Mouse (Mus musculus): Measurements from ENCODE around the gene Rell1. TPM values are rescaled to one million over a fixed set of nuclear protein-coding genes. Genes with fewer than 3 reads are reported as not detected.

The Rell1 gene
- polyA plus RNA-seq, 1 experiment from 2014 or later, result 11.2 TPM

- no peak for DNase-seq (ENCODE audit: low spot score)
These were observed 15.2 kb downstream of the Rell1 start for GRCm38 (mm10) chr5:63953401-63954032.

GRCm38 (mm10) chr5:63952039-63952438 is 16.7 kb downstream of the Rell1 start:
- no peak for DNase-seq (ENCODE audit: low spot score)

DNA sequence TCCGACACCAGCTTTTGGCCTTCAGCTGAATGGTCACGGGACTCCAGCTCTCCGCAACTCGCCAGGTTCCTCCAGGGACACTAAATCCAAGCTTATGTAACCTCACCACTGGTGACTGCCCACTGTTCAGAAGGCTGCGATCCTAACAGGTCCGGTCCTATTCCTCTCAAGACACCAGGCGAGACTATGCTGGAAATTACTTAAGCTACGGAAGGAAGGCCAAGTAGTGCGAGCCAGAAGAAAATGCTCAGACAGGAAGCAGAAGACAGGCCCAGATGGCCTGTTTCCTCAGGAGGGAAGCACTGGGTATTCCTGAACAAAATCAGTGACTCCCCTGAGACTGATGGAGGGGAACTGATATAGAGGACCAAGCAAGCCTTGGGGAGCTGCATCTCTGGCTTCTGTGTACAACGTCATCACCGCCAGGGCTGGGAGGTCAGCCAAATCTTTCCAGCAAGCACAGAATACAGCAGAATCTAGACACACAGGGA is 17.2 kb downstream of the Rell1 start:
- DNase-seq (ENCODE audit: low spot score), result no peak

- no peak for DNase-seq (ENCODE audit: low spot score)
These were observed 19.5 kb downstream of the Rell1 start for GRCm38 (mm10) chr5:63949195-63949594.

DNA sequence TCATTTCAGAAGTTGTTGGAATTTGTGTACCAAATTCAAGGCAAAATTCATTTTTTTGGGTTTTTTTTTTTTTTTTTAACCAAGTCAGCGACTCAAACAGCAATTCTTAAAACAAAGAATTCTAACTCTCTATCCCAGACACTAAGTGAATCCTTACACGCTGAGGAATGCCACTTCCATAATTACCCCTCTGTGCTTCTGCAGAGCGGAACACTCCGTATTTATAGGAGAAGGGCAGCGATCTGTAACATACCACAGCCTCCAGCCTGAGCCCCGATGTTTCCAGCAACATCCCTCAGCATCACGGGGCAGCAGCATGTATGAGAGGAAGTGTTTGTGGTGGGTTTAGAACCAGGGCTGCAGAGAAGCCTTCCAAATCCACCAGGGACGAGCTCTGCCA is 21.2 kb downstream of the Rell1 start:
- no peak for DNase-seq (ENCODE audit: low spot score)

GRCm38 (mm10) chr5:63943291-63943690 is 25.4 kb downstream of the Rell1 start:
- DNase-seq (ENCODE audit: low spot score), result no peak

DNA sequence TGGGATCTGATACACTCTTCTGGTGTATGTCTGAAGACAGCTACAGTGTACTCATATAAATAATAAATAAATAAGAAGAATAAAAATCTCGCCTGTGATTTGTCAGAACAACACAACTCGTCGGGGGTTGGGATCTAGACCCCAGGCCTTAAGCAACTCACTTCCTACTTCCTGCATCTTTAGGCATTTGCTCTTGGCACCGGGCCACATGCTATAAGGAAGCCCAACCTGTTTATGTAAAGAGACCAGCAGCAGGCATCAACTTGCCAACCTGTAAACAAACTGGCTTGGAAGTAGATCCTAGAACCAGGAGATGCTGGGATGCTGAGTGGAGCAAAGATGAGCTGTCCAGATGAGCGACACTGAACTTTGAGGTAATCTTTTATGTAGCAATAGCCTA is 26.8 kb downstream of the Rell1 start:
- no peak for DNase-seq (ENCODE audit: low spot score)

GRCm38 (mm10) chr5:63938575-63938974 is 30.1 kb downstream of the Rell1 start:
- DNase-seq (ENCODE audit: low spot score), result no peak

GRCm38 (mm10) chr5:63936740-63937139 is 32.0 kb downstream of the Rell1 start:
- no peak for DNase-seq (ENCODE audit: low spot score)

GRCm38 (mm10) chr5:63935581-63935980 is 33.1 kb downstream of the Rell1 start:
- no peak for DNase-seq (ENCODE audit: low spot score)

- no peak for DNase-seq (ENCODE audit: low spot score)
These were observed 35.9 kb downstream of the Rell1 start for GRCm38 (mm10) chr5:63932829-63933228.

DNA sequence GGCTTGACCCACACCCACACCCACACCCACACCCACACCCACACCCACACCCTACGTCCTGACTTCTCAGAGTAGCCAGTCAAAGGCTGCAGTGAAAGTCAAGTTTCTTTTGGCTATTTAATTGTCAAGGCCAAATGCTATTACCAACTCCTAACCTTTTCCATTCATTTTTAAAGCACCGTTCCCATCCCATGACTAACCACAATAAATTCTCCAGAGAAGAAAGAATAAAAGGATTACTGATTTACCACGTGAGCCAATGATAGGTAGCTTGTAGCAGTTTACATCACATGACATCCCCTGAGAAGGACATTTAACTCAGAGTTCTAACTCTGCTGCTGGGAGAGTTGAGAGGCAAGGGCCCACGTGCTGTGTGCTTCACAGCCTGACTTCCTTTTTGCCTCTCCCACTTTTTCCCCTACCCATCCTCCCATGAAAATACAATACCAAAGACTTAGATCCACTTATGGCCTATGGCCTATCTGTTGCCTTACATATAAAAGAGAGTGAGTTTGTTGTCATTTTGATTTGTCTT is 37.8 kb downstream of the Rell1 start:
- DNase-seq (ENCODE audit: low spot score), result no peak

DNA sequence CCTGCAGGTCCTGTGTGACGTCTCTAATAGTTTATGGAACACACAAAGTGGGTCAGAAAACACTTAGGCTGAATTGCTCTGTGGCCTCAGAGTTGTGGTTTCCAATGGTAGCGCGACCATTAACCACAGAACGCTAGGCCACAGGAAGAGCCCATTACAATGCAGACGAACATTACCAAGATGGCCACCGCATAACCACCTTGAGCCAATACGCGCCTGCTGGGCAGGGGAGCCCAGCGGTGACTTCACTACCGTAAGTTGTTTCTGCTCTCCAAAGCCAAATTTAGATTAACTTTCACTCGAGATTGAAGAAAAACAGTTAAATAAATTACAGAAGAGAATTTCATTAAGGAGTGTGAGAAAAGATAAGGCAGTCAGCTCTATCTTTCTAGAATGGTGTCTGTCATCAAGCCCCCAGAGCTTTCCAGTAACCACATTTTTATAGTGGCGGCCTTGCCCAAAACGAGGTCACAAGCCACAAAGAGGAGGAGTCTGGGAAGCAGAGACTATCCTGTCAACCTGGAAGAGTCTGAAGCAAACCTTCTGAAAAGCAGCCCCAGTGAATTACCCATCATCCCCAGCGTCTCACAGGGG is 43.6 kb downstream of the Rell1 start:
- no peak for DNase-seq (ENCODE audit: low spot score)

DNA sequence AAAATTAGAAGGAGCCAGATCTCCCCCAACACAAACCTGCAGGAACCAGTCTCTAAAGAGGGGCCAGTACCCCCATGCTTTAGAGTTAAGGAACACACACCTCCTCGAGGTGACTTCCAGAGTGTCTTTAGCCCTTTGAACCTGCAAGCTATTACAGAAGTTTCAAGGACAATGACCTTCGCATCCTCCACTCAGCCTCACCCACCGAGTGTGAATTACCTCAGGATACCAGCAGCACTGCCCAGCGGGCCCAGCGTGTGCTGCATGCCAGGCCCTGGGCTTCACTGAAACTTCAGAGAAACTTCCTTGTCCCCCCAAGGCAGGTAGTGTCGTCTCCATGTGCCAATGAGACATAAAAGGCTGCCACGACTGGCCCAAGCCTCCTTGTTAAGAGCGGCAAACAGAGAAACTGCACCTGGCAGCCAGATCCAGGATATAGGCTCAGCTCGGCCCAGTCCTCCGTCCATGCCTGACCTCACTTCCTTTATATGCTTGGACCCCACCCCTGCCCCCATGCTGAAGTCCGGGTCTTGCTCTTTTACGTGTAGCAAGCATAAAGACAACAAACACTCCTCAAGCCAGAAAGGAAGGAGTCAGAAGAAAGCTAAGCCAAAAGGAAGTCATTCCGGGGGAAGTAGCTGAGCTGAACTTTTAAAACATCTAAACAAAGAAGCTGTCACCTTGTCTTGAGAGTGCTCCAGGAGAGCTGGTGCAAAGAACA is 45.2 kb downstream of the Rell1 start:
- no peak for DNase-seq (ENCODE audit: low spot score)

GRCm38 (mm10) chr5:63918201-63918600 is 50.5 kb downstream of the Rell1 start:
- no peak for DNase-seq (ENCODE audit: low spot score)

DNA sequence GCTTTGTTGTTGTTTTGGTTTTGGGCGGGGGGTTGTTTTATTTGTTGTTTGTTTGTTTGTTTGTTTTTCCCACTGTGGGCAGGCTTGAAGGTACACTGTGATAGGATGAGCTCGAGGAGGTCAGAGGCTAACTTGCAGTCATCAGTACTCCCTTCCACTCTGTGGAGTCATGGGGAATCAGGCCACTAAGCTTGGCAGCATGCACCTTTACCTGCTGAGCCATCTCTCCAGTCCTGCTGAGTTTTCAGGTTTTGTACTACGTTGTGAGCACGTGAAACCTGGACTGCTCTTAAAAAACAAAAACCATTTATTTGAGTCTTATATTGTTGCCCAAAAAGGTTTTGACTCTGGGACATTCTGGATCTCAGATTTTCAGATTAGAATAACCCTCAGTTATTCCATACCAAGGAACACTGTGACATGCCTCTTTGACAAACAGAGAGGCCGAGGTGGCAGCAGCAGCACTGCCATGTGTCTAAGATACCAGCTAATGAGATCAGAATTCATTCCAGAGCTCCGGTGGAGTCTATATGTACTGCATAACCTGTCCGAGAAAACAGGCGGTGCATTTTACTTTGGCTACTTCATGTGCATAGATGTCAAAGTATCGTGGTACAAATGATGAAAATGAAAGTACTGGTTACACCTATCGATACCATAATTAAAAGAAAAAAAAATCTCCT is 52.1 kb downstream of the Rell1 start:
- DNase-seq (ENCODE audit: low spot score), result no peak

DNA sequence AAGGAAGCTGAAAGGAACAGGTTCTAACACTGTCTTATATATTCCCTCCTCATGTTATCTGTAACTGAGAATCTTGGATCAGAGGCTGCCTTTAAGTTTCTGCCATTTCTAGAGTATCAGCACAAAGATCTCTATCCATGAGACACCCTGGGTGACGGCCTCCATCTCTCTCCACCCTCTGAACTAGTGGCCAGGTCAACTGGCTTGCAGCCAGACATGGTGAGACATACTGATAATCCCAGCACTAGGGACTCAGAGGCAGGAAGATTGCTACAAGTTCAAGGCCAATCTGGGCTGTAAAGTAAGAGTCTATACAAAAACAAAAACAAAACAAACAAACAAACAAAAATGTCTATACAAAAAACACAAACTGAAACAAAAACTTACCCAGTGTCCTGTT is 53.8 kb downstream of the Rell1 start:
- no peak for DNase-seq (ENCODE audit: low spot score)

DNA sequence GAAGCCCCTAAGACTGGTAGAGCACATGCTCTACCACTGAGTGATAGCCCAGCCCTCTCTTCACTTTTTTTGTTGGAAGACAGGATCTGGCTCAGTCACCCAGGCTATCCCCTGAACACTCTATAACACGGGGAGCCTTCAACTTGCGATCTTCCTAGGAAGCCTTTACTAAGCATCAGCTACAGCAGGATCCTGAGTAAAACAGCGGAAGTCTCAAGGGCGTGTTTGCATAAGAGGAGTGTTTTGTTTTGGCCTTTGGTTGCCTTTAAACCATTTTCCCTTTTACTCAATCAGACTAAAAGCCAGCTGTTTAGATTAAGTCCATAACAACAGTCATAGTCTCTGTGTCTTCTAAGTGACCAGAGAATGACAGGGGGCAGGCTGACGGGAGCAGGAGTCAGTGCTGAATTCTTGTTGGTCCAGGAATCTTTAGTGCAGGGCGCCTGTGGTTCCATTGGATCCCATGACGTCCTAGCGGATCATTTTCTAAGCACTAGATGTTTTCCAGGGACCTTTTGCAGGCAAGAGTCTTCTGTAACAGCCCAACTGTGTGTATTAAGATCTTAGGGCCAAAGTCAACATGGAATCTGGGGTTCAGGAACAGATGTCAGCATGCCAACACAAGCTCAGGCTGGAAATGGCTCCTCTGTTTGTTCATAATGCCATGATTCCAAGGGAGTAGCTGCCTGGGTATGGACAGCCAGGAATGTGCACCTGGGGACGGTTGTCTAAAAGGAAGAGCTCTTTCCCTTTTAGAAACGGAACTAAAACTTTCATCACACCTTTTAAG is 58.3 kb downstream of the Rell1 start:
- DNase-seq (ENCODE audit: low spot score), result no peak

- DNase-seq (ENCODE audit: low spot score), result no peak
These were observed 61.2 kb downstream of the Rell1 start for GRCm38 (mm10) chr5:63907513-63907912.

DNA sequence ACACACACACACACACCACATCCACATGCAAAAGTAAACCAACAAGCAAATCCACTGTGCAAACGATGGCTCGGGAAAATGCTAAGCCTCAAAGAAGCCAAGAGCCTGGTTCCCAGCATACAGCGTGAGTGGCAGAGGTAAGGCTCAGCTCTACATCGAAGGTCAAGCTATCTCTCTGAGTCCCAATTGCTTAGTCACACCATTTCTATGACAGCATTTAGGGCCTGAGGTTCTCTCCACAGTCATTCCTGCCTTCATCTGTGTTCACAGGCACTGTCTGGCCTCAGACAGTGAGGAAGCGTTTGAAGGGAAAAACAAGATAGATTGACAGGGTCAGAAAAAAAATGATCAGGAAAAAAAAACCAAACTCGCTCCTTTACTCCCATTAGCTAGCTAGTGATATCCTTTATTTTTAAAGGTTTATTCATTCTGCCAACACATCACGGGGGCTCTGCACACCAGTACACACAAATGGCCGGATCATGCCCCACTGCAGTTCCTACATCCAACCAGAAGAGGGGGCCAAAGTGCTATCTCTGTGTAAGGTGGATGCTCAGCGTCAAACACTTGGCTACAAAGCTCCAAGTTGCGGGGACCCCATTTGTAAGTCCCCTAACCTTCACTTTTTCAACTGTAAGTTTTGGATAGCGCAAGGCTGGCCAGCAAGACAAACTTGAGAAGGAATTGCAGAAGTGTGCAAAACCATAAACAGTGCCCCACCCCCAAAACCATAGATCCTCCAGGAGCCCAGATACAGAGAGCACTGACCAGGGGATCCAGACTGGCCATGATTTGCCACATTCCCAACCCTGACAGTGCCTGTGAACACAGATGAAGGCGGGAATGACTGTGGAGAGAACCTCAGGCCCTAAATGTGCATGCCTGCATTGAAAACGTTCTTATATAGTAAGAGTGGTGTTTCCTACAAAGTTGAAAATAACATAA is 62.3 kb downstream of the Rell1 start:
- peak; percentile 82 for DNase-seq (ENCODE audit: low spot score)

All from thymus, postnatal 0 days (tissue).